Mouse (Mus musculus): ENCODE results near the gene Ggnbp2.
"Not testable (repeated sequence)": the region's sequence is repeated elsewhere in the genome, so short reads cannot be mapped to it uniquely, and the experiment has no call there.

Ggnbp2 gene

DNA sequence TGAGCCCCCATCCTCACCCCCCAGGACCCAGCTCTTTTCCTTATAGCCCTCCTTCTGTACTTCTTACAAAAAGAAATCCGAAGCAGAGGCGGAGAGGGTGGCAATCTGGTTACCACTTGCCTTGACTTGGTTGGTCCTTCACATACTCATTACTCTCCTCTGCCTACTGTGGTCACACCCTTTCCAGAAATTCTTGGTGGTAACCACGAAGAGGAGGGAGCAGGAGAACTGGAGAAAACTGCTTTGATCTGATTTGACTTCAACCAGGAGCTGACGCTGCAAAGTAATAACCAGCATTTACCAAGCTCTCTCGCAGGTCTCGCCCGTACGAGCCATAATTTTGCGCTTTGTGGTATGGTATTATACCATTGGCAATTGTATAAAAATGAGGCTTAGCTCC lies 10.4 kb upstream of the Ggnbp2 start:
- in situ Hi-C loops (cut with MboI; ENCODE audit: unreplicated experiment in 2 of 2) = loop anchor here in 1 of 2 experiments (5.0 kb wide), 1 partner anchor 36 kb away; the partner anchor contains the start of gene Znhit3

DNA sequence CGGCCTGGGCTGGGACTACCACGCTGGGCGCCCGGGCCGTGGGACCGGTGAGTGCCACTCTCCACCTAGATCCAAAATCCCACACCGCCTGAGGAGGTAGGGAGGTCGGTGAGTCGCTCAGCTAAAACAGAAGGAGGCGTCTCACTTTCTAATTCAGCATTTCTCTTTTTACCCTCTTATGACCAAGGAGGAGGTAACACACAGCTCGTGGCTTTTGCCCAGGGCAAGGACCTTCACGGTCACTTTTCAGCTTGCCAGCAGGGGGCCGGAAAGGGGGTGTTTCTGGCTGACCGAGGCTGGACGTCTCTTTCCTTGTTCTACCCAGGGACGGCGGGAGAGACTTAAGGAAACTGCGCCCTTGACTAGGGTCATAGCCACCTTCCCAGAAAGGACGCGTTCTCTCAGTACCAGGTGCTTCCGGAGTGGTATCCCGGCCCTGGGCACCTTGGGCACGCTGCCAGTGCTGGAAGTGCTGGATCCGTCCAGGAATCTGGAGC lies 9.9 kb upstream of the Ggnbp2 start:
- in situ Hi-C loops (cut with MboI; ENCODE audit: unreplicated experiment in 2 of 2) = loop anchor here in 1 of 2 experiments (5.0 kb wide), 1 partner anchor 37 kb away; the partner anchor contains the start of gene Znhit3

DNA sequence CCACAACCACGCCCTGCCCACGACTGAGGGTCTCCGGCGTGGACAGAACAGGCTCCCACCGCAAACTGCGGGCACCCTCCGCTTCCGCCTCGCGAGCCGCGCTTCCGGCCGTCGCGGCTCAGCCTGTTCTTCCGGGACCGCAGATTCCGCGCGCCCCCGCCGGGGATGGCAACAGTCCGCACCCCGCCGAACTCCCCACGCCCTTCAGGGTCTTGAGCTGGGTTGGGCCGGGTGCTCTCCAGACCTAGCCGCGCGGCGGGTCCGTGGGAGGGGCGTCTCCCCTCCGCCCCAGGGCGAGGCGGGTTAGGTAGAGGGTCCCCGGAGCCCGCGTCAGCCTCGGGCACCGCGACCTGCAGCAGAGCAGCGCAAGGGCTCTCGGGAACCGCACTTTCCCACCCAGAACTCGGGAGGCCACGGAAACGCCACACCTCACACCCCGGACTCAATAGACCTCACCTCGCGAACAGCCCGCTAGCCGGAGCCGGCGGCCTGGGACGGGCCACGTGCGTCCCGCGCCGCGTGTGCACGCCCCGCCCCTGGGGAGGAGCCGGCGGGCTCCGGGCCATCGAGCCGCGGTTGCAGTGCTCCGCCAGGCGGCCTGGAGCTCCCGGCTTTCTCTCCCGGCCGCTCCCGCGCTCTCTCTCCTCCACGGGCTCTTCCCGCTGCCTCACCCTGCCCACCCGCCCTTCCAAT lies 9.3 kb upstream of the Ggnbp2 start, which contains the start of the genes Myo19 and Pigw:
TSS of gene Myo19 (plus strand) at position 377 of the 693 bp plus-strand sequence.
TSS of gene Pigw (minus strand) at position 514 of the 693 bp plus-strand sequence.
- in situ Hi-C loops (cut with MboI; ENCODE audit: unreplicated experiment in 2 of 2) = loop anchor here in 1 of 2 experiments (5.0 kb wide), 1 partner anchor 37 kb away; the partner anchor contains the start of gene Znhit3

DNA sequence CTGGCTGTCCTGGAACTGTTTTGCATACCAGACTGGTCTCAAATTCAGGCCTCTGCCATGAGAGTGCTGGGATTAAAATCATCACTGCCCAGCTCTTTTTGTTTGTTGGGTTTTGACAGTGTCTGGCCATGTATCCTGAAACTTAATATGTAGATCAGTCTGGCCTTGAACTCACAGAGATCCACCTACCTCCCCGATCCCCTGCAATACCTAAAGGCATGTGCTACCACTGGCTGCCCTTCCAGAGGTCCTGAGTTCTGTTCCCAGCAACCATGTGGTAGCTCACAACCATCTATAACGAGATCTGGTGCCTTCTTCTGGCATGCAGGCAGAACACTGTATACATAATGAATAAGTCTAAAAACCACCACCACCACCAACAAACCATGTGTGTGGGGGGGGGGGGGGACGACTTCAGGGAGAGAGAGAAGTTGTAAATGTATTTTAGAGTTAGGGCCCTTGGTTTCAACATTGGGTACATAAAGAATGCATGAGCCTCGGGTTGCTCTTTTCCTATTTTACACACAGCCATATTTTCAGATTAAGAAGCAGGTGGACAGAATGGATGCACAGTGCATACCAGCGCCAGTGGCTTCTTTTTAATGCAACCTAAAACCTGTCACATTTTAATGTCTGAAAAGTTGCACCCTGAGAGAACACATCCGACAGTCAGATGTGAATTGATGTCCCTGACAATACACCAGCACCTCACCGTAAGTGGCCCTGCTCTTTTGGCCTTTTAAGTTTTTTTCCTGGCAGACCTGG lies 8.6 kb upstream of the Ggnbp2 start:
- in situ Hi-C loops (cut with MboI; ENCODE audit: unreplicated experiment in 2 of 2) = no loop called here

DNA sequence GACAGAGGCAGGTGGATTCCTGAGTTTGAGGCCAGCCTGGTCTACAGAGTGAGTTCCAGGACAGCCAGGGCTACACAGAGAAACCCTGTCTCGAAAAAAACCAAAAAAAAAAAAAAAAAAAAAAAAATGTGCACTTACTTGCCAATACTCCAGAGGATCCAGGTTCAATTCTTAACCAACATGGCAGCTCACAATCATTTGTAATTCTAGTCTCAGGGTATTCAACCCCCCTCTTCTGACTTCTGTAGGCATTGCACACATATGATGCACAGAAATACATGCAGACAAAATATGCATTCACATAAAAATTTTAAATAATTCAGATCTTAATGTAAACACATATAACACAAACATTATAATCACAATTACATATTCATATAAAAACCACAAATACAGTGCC lies 5.4 kb upstream of the Ggnbp2 start:
- in situ Hi-C loops (cut with MboI; ENCODE audit: unreplicated experiment in 2 of 2) = not testable (repeated sequence)

DNA sequence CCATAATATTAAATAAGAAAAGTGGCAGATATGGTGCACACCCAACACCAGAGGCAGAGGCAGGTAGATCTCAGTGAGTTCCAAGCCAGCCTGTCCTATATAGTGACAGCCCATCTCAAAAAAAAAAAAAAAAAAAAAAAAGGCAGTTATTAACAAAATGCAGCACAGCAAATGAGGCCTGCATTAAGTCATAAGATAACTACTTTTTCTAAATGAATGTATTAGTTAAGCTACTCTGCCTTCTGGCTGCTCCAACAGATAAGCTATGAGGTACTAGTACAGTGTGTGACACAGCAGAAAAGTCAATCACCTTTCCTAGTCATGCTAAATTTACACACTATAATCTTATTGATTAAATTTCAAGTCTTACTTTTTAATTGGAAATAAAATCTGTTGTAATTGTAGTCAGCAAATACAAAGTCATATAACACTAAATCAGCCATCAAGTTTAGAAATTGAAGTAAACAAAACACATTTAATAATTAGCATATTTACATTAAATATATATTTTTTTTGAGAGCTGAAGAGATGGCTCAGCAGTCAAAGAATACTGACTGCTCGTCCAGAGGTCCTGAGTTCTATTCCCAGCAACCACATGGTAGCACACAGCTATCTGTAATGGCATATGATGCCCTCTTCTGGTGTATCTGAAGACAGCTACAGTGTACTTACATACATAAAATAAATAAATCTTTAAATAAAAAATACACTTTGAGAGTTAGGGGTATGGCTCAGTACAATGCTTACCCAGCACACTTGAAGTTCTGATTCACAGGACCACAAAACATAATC lies 2.6 kb upstream of the Ggnbp2 start:
- in situ Hi-C loops (cut with MboI; ENCODE audit: unreplicated experiment in 2 of 2) = no loop called here

DNA sequence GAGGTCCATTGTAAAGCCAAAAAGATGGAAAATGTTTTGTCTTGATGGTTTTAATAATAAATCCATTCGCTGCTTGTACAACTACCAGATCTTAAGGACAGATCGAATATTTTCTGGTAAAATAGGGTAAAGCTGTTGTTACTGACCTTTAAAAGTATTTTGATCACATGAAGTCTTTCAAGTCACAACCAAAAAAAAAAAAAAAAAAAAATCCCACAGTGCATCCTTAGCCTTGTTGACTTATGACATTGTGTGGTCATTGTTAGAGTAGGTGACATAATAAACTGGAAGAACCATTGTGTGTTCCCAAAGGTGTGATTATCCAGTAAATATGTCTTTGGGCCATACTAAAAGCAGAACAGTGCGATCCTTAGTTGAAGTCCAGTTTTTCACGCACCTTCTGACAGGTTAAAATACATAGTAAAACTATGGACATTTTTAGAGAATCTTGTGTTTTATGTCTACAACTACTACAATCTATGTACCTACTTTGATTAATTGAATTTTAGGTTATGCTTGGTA lies 992 bp upstream of the Ggnbp2 start:
- in situ Hi-C loops (cut with MboI; ENCODE audit: unreplicated experiment in 2 of 2) = no loop called here

DNA sequence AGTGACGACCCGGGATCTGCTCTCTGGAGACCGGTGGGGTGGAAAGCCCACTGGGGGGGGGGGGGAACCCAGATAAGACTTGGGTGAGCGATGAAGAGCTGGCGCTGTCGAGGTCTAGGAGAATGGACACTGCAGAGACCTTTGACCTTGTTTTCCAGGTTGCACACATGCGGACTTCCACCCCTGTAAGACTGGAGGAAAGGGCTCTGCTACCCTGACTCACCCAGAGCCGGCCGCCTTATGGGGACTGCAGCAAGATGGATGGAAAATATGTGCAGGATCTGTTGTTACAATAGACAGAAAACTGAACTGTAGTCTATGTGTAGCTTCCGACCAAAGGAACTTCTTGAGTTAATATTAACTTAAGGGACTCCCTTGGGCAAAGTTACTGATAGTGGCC lies 429 bp upstream of the Ggnbp2 start:
- in situ Hi-C loops (cut with MboI; ENCODE audit: unreplicated experiment in 2 of 2) = no loop called here

DNA sequence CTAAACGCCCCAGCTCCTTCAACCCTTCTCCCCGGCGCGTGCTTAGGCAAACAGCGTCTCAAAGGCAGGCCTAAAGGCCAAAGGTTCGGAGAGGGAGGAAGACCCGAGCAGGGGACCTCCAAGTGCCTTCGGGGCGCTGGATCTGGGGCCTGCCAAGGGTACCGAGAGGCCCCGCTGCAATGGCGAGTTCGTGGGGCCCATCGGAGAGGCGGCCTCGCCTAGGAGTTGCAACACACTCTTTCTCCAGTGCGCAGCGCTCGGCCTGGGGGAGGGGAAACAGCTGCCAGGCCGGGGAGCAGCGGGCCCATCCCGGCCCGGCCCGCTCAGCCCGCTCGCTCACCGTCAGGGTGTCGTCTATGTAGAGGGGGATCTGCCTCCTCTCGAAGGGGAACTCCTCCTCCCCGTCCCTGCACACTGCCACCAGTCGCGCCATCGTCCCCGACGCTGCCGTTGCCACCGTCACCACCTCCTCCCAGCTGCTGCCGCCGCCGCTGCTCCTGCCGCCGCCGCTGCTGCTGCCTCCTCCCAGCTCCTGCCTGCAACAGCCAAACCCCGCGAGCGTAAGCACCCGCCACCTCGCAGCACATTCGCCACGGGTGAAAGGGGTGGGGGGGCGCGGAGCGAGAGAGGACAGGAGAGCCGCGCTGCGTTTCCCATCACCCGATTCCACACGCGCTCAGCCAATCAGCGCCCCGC lies 932 bp downstream of the Ggnbp2 start:
- in situ Hi-C loops (cut with MboI; ENCODE audit: unreplicated experiment in 2 of 2) = loop anchor here (5.0 kb wide), 2 partner anchors 37 to 42 kb away; partner anchors contain the start of gene Dhrs11 (in 1 of the 2)

DNA sequence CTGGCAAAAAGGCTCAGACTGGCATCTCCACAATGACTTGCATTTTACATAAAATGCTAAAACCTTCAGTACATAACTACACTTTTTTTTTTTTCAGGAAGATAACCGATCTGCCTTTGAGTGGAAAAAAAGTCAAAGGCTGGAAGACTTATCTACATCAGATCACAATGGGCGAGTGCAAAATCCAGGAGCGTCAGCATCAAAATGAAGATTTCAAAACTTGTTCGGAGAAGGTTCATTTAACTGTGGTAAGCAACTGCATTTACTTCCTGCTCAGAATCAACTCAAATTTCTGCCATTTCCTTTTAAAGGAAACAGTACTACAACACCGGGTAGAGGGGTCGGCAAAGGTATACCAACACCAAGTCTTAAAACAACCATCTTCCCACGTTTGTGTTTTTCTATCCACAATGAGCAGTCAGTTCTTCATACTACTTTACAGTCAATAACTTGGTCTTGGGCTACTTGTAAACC lies 1.8 kb downstream of the Ggnbp2 start:
- in situ Hi-C loops (cut with MboI; ENCODE audit: unreplicated experiment in 2 of 2) = loop anchor here (5.0 kb wide), 2 partner anchors 37 to 42 kb away; partner anchors contain the start of gene Dhrs11 (in 1 of the 2)

DNA sequence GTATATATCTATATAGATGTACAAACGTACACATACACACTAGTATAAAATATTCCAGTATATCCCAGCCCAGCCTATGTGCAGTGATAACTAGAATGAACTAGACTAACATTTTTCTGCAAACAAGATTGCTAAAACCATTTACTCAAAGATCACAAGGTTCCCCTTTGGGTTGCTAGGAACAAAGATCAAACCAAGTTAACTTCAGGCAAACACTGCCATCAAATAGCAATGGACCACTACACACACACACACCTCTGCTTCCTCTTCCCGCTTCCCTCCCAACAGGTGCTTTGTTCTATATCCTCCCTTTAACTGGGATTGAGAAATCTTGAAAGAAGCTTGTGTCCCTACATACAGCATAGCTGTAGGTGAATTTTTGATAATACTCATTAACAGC lies 3.0 kb downstream of the Ggnbp2 start:
- in situ Hi-C loops (cut with MboI; ENCODE audit: unreplicated experiment in 2 of 2) = loop anchor here (5.0 kb wide), 2 partner anchors 35 to 40 kb away; partner anchors contain the start of gene Dhrs11 (in 1 of the 2)

DNA sequence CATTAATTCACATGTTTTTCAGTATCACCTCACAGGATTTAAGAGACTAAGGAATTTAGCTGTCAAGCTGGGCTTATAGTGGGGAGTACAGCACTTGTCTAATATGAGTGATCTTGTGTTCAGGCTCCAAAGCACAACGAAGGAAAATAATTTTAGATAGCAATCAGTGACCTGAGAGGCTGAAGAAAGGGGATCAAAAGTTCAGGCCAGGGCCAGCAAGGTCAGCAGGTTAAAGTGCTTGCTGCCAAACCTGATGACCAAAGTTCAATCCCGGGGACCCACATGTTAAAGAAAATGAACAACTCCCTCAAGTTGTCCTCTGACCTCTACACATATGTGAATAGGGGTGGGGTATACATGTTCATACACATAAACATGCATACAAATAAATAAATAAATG lies 5.3 kb downstream of the Ggnbp2 start:
- in situ Hi-C loops (cut with MboI; ENCODE audit: unreplicated experiment in 2 of 2) = loop anchor here (5.0 kb wide), 2 partner anchors 33 to 38 kb away; partner anchors contain the start of gene Dhrs11 (in 1 of the 2)

DNA sequence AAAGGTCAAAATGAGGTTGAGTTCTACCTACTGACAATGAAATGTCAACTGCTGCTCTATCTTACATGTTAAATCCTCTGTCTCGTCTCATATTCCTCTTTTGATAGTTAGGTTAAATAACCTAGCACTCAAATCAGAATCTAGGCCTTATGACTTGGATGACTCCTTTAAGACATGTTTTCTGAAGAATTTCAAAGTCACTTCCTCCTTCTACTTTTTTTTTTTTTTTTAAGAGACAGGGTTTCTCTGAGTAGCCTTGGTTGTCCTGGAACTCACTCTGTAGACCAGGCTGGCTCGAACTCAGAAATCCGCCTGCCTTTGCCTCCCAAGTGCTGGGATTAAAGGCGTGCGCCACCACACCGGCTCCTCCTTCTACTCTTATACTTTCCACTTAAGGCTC lies 15.3 kb downstream of the Ggnbp2 start:
- in situ Hi-C loops (cut with MboI; ENCODE audit: unreplicated experiment in 2 of 2) = no loop called here

DNA sequence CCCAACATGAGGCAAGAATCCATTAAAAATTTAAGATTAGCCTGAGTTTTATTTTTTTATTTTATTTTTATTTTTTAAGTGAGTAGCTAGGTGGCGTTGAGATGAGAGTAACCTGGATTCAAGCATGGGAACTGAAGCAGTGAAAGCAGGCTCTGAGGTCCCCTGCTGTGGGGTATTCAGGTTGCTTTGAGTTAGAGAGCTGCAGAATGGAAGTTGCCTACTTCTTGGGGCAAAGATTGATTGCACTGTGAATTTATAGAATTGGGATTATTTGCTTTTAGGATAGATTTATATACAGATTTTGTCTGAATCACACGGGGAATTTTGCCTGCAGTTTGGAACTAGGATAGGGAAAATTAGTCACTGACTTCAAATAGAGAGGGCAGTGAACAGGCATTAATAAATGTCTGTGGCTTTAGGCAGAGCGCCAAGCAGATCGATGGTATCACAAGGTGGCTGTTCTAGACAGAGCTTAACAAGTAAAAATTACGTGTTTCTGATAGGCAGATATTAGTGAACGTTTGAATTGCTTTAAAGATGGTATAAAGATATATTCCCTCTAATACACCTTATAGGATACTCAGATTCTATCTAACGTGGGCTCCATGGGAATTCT lies 23.0 kb downstream of the Ggnbp2 start:
- in situ Hi-C loops (cut with MboI; ENCODE audit: unreplicated experiment in 2 of 2) = loop anchor here in 1 of 2 experiments (25.0 kb wide), 1 partner anchor 1535 kb away; the partner anchor contains the start of gene Pex12

DNA sequence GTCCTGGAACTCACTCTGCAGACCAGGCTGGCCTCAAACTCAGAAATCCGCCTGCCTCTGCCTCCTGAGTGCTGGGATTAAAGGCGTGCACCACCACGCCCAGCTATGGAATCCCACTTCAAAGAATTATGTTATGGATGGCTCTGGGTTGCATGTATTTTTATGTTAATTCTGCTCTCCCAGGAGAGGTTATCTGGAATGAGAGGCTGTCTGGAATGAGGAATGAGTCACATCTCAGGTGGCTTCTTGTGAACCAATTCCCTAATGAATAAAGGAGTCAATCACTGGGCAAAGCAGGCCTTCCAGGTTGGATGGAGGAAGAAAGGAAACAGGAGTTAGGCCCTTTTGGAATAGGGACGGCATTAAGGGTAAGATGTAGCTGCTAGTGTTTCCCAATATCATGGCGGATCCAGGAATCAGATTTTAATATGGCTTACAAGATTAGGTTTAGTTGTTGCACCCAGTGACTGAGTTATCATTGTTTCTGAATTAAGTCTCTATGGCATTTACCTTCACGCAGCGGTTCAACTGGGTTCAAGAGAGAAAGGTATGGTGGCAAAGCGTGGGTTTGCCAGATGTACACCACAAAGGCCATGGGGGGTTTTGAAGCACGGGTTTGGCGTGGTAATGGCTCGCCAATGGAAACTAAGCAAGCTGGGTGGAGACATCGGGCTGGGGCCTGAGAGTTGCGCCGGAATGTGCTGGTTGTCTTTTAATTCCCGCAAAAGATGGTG lies 23.7 kb downstream of the Ggnbp2 start:
- in situ Hi-C loops (cut with MboI; ENCODE audit: unreplicated experiment in 2 of 2) = loop anchor here in 1 of 2 experiments (25.0 kb wide), 1 partner anchor 1535 kb away; the partner anchor contains the start of gene Pex12

DNA sequence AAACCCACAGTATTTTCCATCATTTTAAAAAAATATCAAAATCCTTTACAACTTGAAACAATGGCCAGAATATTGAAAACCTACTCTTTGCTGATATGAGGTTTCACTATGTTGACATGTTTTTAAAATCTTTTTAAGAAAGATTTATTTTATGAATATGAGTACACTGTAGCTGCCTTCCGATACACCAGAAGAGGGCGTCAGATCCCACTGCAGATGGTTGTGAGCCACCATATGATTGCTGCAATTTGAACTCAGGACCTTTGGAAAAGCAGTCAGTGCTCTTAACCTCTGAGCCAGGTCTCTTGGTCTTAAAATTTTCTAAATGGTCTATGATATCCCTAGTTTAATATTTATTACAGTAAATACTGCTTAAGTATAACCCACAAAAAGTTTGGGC lies 31.3 kb downstream of the Ggnbp2 start:
- in situ Hi-C loops (cut with MboI; ENCODE audit: unreplicated experiment in 2 of 2) = loop anchor here in 1 of 2 experiments (25.0 kb wide), 1 partner anchor 1527 kb away; the partner anchor contains the start of gene Pex12

DNA sequence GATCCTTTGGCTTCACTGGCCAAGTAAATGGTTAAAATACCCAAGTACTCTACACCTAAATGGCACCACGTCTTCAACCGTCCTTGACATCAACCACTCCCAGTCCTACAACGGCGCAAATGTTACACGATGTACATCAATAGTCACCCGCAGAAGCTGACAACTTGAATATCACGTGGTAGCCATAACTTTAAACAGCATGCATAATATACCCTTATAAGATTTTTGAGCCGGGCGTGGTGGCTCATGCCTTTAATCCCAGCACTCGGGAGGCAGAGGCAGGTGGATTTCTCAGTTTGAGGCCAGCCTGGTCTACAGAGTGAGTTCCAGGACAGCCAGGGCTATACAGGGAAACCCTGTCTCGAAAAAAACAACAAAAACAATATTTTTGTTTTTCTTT lies 41.1 kb downstream of the Ggnbp2 start:
- in situ Hi-C loops (cut with MboI; ENCODE audit: unreplicated experiment in 2 of 2) = loop anchor here (5.0 to 25.0 kb wide), 2 partner anchors 38 to 1517 kb away; partner anchors contain the start of gene Pex12 (in 1 of the 2)

All from v-Abl transformed pro-B cells (cell line).